Mouse (Mus musculus) macrophage (primary cell): ENCODE data around the gene Pld1. TPM values are rescaled to one million over a fixed set of nuclear protein-coding genes. Genes with fewer than 3 reads are reported as not detected.

Experiments used
- H3K27ac ChIP-seq: fragments of 350-480 bp; formaldehyde crosslinking; 2 replicates; pipeline ENCODE4 v1.9.0; 2021
- H3K36me3 ChIP-seq: fragments of 350-480 bp; formaldehyde crosslinking; 2 replicates; pipeline ENCODE4 v1.9.0; 2021; ENCODE audit errors: inconsistent target
- H3K4me3 ChIP-seq: fragments of 350-480 bp; formaldehyde crosslinking; 2 replicates; pipeline ENCODE4 v1.9.0; 2021; ENCODE audit errors: inconsistent target
- H3K79me2 ChIP-seq: fragments of 350-480 bp; formaldehyde crosslinking; 2 replicates; pipeline ENCODE4 v1.9.0; 2021; ENCODE audit errors: inconsistent target
- WGBS: methylation state at CpG from one replicate; pipeline ENCODE4 v1.1.7; 2026; ENCODE audit warnings: inconsistent platforms; ENCODE audit not compliant: missing documents; 5-methylcytosine and 5-hydroxymethylcytosine counted together
- polyA plus RNA-seq: library from polyadenylated mRNA; stranded (reverse); fragments of 250-400 nt; gene quantifications from 3 replicates; pipeline ENCODE4 v1.2.4, GENCODE M21; 2018; ENCODE audit warnings: inconsistent platforms

Gene Pld1
- polyA plus RNA-seq, 1 experiment from 2014 or later, result 7.6 TPM

DNA sequence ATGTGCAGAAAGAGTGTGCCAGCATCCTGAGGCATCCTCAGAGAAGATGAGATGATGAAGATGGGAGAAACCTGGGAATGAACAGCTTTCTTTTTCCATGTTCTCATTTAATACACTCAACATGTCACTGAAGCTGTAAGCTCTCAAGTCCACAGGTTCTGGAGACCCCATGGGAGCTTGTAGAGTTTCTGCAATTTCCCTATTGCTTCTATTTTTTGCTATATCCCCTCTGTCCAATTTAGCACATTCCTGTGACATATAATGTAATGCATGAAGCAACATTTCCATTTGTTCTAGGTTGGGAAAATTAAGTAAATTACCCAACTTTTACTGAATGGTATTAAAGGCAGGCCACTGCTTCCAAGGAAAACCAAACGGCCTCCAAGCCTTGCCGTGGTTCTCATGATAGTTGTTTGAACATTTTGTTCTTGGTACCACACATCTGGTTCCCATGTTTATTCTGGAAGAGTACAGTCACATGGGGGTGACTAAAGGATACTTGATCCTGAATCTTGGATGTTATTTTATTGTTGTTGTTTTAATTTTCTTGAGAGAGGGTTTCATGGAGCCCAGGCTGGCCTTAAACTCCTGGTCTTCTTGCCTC, 52.7 kb downstream of the Pld1 start:
- Histone ChIP-seq H3K4me3 (no peak overlapping the region), H3K79me2 (peaks cover 2% of the 10 kb centered on the region; the same call in 1 of the 2 replicates), H3K36me3 (no peaks in the 10 kb centered on the region), H3K27ac (no peak overlapping the region)
- 100% methylated on average over 2 of the region's 2 CpGs for WGBS

DNA sequence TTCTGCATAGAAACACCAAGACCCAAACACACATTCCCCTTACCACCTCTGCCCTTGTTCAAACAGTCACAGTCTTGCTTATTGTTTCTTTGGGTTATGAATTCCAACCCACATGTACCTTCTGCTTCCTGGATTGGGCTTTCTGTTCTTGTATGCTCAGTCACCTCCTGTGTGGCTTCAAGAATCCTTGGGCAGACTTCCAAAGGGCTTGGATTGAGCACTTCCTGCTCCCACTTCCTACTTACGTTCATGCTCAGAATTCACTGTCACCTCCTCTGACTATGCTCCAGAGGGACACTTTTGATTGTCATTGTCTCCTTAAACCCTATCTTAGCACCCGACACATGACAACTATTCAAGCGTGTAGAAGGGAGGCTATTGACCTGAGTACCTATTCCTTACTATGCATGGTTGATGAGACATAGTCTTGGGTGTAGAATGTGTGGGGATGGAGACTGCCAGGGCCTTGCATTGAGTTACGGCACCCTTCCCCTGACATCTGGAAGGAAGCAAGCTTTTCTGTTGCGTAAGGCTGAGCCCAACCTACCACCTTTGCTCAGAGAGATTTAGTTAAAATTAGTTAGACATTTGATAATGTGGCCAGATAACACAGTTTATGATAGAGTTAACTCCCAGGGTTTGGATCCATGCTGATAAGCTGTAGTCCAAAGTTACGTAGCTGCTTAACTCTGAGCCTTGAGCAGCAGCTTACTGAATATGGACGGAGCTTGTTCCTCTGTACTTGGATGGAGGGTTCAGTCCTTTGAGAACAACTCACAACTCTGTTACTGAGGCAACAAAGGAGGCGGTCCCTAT, 55.9 kb downstream of the Pld1 start:
- no peak overlapping the region for H3K4me3 ChIP-seq
- 94% methylated on average over 8 of the region's 8 CpGs for WGBS
- H3K79me2 ChIP-seq, result no peaks in the 10 kb centered on the region
- H3K36me3 ChIP-seq, result no peaks in the 10 kb centered on the region
- H3K27ac ChIP-seq, result no peak overlapping the region

- Histone ChIP-seq H3K79me2 (no peaks in the 10 kb centered on the region), H3K36me3 (no peaks in the 10 kb centered on the region), H3K27ac (no peak overlapping the region), H3K4me3 (no peak overlapping the region)
- WGBS, result 88% methylated on average over 6 of the region's 6 CpGs
Measured at GRCm38 (mm10) chr3:28004321-28004720, 65.8 kb downstream of the Pld1 start.

DNA sequence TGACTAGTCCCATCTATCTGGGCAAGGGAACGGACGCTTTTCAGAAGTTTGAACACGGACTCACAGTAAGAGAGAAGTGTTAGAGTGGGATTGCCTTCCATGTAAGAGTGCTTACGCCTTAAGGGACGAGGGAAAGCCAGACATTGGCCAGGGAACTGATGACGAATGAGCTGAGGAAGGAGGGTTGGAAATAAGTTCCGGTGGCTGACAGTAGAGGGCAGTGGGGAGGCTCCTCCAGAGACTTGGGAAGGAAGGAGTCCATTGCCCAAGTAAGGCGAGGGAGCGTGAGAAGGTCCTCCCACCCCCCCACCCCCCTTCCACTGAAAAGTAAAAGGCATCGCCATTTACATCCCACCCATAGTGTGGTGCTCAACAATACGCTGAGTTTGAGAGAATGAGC, 69.2 kb downstream of the Pld1 start:
- H3K79me2 ChIP-seq, result no peaks in the 10 kb centered on the region
- H3K36me3 ChIP-seq, result no peaks in the 10 kb centered on the region
- H3K4me3 ChIP-seq, result no peak overlapping the region
- WGBS, result 95% methylated on average over 11 of the region's 11 CpGs
- no peak overlapping the region for H3K27ac ChIP-seq

DNA sequence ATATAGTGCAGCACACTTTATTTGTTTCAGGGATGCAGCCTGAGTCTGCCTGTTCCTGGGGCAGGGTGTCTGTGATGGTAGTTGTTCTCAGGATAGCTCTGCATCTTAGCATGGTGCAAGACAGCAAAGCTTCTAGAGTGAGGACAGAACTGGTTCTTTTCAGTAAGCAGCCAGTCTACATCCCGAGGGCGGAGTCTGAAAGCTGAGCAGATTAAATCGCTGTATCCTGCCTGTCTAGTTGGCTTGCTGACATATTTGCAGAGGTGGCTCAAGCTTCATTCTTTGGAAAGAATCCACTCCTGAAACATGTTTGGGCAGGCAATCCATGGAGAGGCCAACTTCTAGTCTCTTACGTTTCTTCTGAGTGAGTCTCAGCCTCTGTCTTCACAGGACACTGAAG, 69.9 kb downstream of the Pld1 start:
- H3K27ac ChIP-seq, result no peak overlapping the region
- no peaks in the 10 kb centered on the region for H3K79me2 ChIP-seq
- no peak overlapping the region for H3K4me3 ChIP-seq
- 90% methylated on average over 4 of the region's 4 CpGs for WGBS
- no peaks in the 10 kb centered on the region for H3K36me3 ChIP-seq

- peak overlapping the region; percentile 25 for H3K27ac ChIP-seq
- H3K79me2 ChIP-seq, result no peaks in the 10 kb centered on the region
- 24% methylated on average over 6 of the region's 7 CpGs for WGBS
- H3K36me3 ChIP-seq, result no peaks in the 10 kb centered on the region
- H3K4me3 ChIP-seq, result no peak overlapping the region
Measured at GRCm38 (mm10) chr3:28012177-28012576, 73.7 kb downstream of the Pld1 start.

DNA sequence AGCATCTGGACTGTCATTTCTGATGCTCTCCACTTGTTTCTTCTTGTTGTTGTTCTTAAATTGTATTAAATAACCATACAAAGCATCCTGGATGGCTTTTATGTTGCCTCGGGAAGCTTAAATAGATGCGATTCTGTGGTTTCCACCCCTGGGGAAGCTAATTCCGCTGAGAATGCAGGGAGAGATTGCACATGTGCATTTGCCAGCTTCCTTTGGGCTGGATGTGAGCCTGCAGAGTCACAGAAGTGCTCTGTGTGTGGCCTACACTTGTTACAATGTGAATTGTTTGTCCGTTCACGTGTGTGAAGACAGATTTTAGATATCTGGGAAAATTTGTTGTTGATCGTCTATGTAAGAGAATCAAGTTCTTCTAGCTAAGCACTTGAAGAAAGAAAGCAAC, 74.9 kb downstream of the Pld1 start:
- no peaks in the 10 kb centered on the region for H3K36me3 ChIP-seq
- no peak overlapping the region for H3K27ac ChIP-seq
- H3K4me3 ChIP-seq, result no peak overlapping the region
- H3K79me2 ChIP-seq, result no peaks in the 10 kb centered on the region
- 89% methylated on average over 6 of the region's 6 CpGs for WGBS

- Histone ChIP-seq H3K27ac (no peak overlapping the region), H3K36me3 (no peaks in the 10 kb centered on the region), H3K79me2 (no peaks in the 10 kb centered on the region), H3K4me3 (no peak overlapping the region)
- 95% methylated on average over 2 of the region's 2 CpGs for whole genome bisulfite sequencing
Measured at GRCm38 (mm10) chr3:28017002-28017401, 78.5 kb downstream of the Pld1 start.

GRCm38 (mm10) chr3:28019727-28020126, 81.2 kb downstream of the Pld1 start:
- H3K27ac ChIP-seq, result no peak overlapping the region
- no peak overlapping the region for H3K4me3 ChIP-seq
- H3K79me2 ChIP-seq, result no peaks in the 10 kb centered on the region
- no peaks in the 10 kb centered on the region for H3K36me3 ChIP-seq
- WGBS, result 97% methylated on average over 3 of the region's 4 CpGs

GRCm38 (mm10) chr3:28020404-28020803, 81.9 kb downstream of the Pld1 start:
- no peak overlapping the region for H3K27ac ChIP-seq
- H3K79me2 ChIP-seq, result no peaks in the 10 kb centered on the region
- WGBS, result 100% methylated on average over 2 of the region's 2 CpGs
- H3K36me3 ChIP-seq, result no peaks in the 10 kb centered on the region
- no peak overlapping the region for H3K4me3 ChIP-seq

DNA sequence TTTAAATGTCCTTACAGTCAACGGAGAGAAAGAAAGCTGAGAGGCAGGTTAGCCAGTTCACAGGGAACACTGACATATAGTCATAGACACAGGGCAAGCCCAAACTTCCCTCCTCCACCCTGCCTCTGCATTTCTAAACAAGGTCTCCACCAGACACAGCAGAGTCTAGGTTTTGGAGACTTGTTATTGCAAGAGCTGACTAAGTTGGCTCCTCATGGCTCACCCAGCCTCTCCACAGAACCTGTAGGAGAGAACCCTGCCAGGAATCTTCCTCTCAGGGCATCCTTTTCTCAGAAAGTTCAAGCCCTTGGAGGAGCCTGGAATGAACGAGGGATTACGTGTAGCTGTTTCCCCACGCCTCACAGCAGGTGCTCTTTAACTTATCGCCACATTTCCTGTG, 83.7 kb downstream of the Pld1 start:
- no peaks in the 10 kb centered on the region for H3K36me3 ChIP-seq
- no peaks in the 10 kb centered on the region for H3K79me2 ChIP-seq
- 92% methylated on average over 5 of the region's 5 CpGs for WGBS
- no peak overlapping the region for H3K4me3 ChIP-seq
- no peak overlapping the region for H3K27ac ChIP-seq

GRCm38 (mm10) chr3:28026876-28027275, 88.4 kb downstream of the Pld1 start:
- H3K4me3 ChIP-seq, result no peak overlapping the region
- H3K36me3 ChIP-seq, result no peaks in the 10 kb centered on the region
- H3K79me2 ChIP-seq, result no peaks in the 10 kb centered on the region
- 37% methylated on average over 3 of the region's 3 CpGs for WGBS
- no peak overlapping the region for H3K27ac ChIP-seq

GRCm38 (mm10) chr3:28028456-28028855, 90.0 kb downstream of the Pld1 start:
- 99% methylated on average over 10 of the region's 10 CpGs for WGBS
- no peak overlapping the region for H3K27ac ChIP-seq
- H3K36me3 ChIP-seq, result no peaks in the 10 kb centered on the region
- H3K4me3 ChIP-seq, result no peak overlapping the region
- H3K79me2 ChIP-seq, result no peaks in the 10 kb centered on the region

DNA sequence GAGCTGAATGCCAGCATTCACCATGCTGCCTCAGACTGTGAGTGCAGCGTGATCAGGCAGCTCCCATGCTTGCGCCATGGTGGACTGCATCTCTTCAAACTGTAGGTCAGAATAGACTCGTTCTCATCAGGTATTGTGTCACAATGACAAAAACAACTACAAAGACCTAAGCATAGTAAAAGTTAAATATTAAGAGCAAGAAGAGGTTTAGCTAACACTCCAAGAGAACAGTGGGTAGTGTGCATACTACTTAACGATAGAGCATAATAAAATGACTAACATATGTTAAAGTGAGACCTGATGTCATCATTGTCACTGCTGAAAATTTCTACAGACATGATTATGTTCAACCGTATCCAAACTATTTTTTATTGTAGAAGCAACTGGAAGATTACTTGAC, 92.4 kb downstream of the Pld1 start:
- Histone ChIP-seq H3K27ac (peak overlapping the region; percentile 36), H3K79me2 (no peaks in the 10 kb centered on the region), H3K4me3 (no peak overlapping the region), H3K36me3 (no peaks in the 10 kb centered on the region)
- 100% methylated on average over 5 of the region's 5 CpGs for WGBS

DNA sequence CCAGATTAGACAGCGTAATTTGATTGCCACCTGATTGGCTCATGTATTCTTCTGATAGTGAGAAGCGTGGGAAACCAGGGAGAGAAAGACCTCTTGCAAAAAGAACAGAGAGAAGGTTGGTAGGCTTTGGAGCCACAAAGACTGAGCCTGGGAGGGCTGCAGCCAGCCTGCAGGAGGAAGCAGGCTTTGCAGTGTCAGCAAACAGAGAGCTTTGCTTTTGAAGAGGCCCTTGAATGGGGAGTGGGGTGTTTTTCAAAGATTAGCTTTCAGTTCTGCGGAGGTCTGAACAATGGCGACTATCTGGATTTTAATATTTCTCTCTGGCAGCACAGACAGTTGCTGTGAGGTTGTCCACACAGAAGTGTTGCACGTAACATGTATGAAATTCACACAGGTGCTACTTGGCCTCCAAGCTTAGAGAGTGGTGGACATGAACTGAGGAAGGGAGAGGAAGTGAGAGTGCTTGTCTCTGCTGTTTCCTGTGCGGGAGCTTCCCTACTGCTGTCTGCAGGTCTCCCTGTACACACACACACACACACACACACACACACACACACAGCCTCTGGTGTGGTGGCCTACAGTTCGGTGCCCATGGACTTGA, 93.2 kb downstream of the Pld1 start:
- H3K4me3 ChIP-seq, result no peak overlapping the region
- no peaks in the 10 kb centered on the region for H3K36me3 ChIP-seq
- 32% methylated on average over 6 of the region's 7 CpGs for WGBS
- H3K27ac ChIP-seq, result peak overlapping the region; percentile 36
- no peaks in the 10 kb centered on the region for H3K79me2 ChIP-seq
